Mouse (Mus musculus) stomach, embryonic 15.5 days (tissue): Measurements from ENCODE around the gene Igf2bp3. TPM values are rescaled to one million over a fixed set of nuclear protein-coding genes. Genes with fewer than 3 reads are reported as not detected.
A peak's percentile ranks its signal among the peaks of the same experiment; 100 is the strongest.

Source experiments
- ATAC-seq: fragments of 200-750 bp; cut with Nextera tagmentation; 2 replicates; pipeline ENCODE4 v1.8.0; 2017; ENCODE audit warnings: low read depth, moderate number of reproducible peaks, moderate TSS enrichment; ENCODE audit not compliant: insufficient read depth, low FRiP score
- H3K27ac ChIP-seq: fragments of 300-500 bp; sonication (generic); 2 replicates; pipeline ENCODE4 v1.5.1; 2015; ENCODE audit warnings: mild to moderate bottlenecking, inconsistent platforms
- H3K27me3 ChIP-seq: fragments of 300-500 bp; sonication (generic); replicated peaks from 2 replicates; pipeline ENCODE4 v1.6.1; 2015; ENCODE audit warnings: inconsistent platforms
- H3K36me3 ChIP-seq: fragments of 300-500 bp; sonication (generic); 2 replicates; pipeline ENCODE4 v1.6.1; 2015; ENCODE audit warnings: inconsistent platforms
- H3K4me1 ChIP-seq: fragments of 300-500 bp; sonication (generic); 2 replicates; pipeline ENCODE4 v1.6.1; 2015; ENCODE audit warnings: inconsistent platforms
- H3K4me2 ChIP-seq: fragments of 300-500 bp; sonication (generic); 2 replicates; pipeline ENCODE4 v1.6.1; 2015; ENCODE audit warnings: mild to moderate bottlenecking, inconsistent platforms
- H3K4me3 ChIP-seq: fragments of 300-500 bp; sonication (generic); replicated peaks from 2 replicates; pipeline ENCODE4 v1.5.1; 2015; ENCODE audit warnings: inconsistent platforms
- H3K9ac ChIP-seq: fragments of 300-500 bp; sonication (generic); 2 replicates; pipeline ENCODE4 v1.6.1; 2015; ENCODE audit warnings: inconsistent platforms
- H3K9me3 ChIP-seq: fragments of 300-500 bp; sonication (generic); 2 replicates; pipeline ENCODE4 v1.6.1; 2016; ENCODE audit warnings: inconsistent platforms
- WGBS: fragments of 180-500 bp; shearing (Covaris S2); methylation state at CpG from one replicate; pipeline ENCODE4 v1.1.7; 2015; 5-methylcytosine and 5-hydroxymethylcytosine counted together
- polyA plus RNA-seq: library from polyadenylated mRNA; unstranded; fragments of >200 nt; fragmentation: Nextera tagmentation; extraction: Ambion mirVana; gene quantifications from 2 replicates; pipeline ENCODE4 v1.2.1, GENCODE M21; 2015

The Igf2bp3 gene
- polyA plus RNA-seq, 1 experiment from 2014 or later: 64.3 TPM

GRCm38 (mm10) chr6:49119462-49120135, 95.2 kb downstream of the Igf2bp3 start:
- peak overlapping the region; percentile 8; the same call in 1 of the 2 replicates for H3K27ac ChIP-seq
- ATAC-seq: no peak

GRCm38 (mm10) chr6:49118446-49118845, 96.3 kb downstream of the Igf2bp3 start:
- no peaks in the 10 kb centered on the region for H3K27me3 ChIP-seq
- WGBS: 68% methylated on average over 8 of the region's 8 CpGs
- H3K27ac ChIP-seq: no peak overlapping the region
- no peaks in the 10 kb centered on the region; the same call in 1 of the 2 replicates for H3K4me1 ChIP-seq
- H3K36me3 ChIP-seq: 0 out of 2 replicates have a peak, but pooled peaks cover 7% of the 10 kb centered on the region
- H3K4me2 ChIP-seq: no peak overlapping the region
- no peak for ATAC-seq
- H3K9me3 ChIP-seq: no peaks in the 10 kb centered on the region
- no peak overlapping the region for H3K4me3 ChIP-seq
- no peak overlapping the region for H3K9ac ChIP-seq

More at GRCm38 (mm10) chr6:49119462-49120135, 95.2 kb downstream of the Igf2bp3 start:
- H3K9me3 ChIP-seq: no peaks in the 10 kb centered on the region
- no peak overlapping the region for H3K9ac ChIP-seq
- no peaks in the 10 kb centered on the region for H3K36me3 ChIP-seq
- no peak overlapping the region for H3K4me2 ChIP-seq
- WGBS: 55% methylated on average over 1 of the region's 1 CpGs
- no peaks in the 10 kb centered on the region for H3K27me3 ChIP-seq
- no peaks in the 10 kb centered on the region; the same call in 1 of the 2 replicates for H3K4me1 ChIP-seq
- H3K4me3 ChIP-seq: no peak overlapping the region

- Histone ChIP-seq H3K27me3 (no peaks in the 10 kb centered on the region), H3K9me3 (no peaks in the 10 kb centered on the region), H3K4me2 (no peak overlapping the region), H3K9ac (no peak overlapping the region), H3K27ac (no peak overlapping the region), H3K4me1 (no peaks in the 10 kb centered on the region; the same call in 1 of the 2 replicates), H3K4me3 (no peak overlapping the region), H3K36me3 (0 out of 2 replicates have a peak, but pooled peaks cover 7% of the 10 kb centered on the region)
- WGBS: 89% methylated on average over 8 of the region's 8 CpGs
- ATAC-seq: no peak
Measured at GRCm38 (mm10) chr6:49116241-49116640, 98.5 kb downstream of the Igf2bp3 start.

GRCm38 (mm10) chr6:49115550-49115949, 99.2 kb downstream of the Igf2bp3 start:
- no peak overlapping the region for H3K4me3 ChIP-seq
- H3K27me3 ChIP-seq: no peaks in the 10 kb centered on the region
- 78% methylated on average over 5 of the region's 5 CpGs for WGBS
- H3K4me1 ChIP-seq: no peaks in the 10 kb centered on the region; the same call in 1 of the 2 replicates
- no peak overlapping the region for H3K4me2 ChIP-seq
- 0 out of 2 replicates have a peak, but pooled peaks cover 7% of the 10 kb centered on the region for H3K36me3 ChIP-seq
- H3K27ac ChIP-seq: no peak overlapping the region
- no peak overlapping the region for H3K9ac ChIP-seq
- no peaks in the 10 kb centered on the region for H3K9me3 ChIP-seq
- no peak for ATAC-seq

GRCm38 (mm10) chr6:49114457-49114856, 100.3 kb downstream of the Igf2bp3 start:
- WGBS: 91% methylated on average over 6 of the region's 6 CpGs
- Histone ChIP-seq H3K4me3 (no peak overlapping the region), H3K9ac (no peak overlapping the region), H3K27me3 (no peaks in the 10 kb centered on the region), H3K4me2 (no peak overlapping the region), H3K27ac (no peak overlapping the region), H3K36me3 (0 out of 2 replicates have a peak, but pooled peaks cover 12% of the 10 kb centered on the region), H3K9me3 (no peaks in the 10 kb centered on the region), H3K4me1 (no peaks in the 10 kb centered on the region)
- ATAC-seq: no peak

- Histone ChIP-seq H3K9ac (no peak overlapping the region), H3K27ac (no peak overlapping the region), H3K36me3 (peaks cover 13% of the 10 kb centered on the region; the same call in 1 of the 2 replicates), H3K4me2 (no peak overlapping the region), H3K9me3 (no peaks in the 10 kb centered on the region), H3K4me1 (no peaks in the 10 kb centered on the region), H3K4me3 (no peak overlapping the region), H3K27me3 (no peaks in the 10 kb centered on the region)
- ATAC-seq: no peak
- 88% methylated on average over 7 of the region's 7 CpGs for WGBS
Measured at GRCm38 (mm10) chr6:49113895-49114294, 100.9 kb downstream of the Igf2bp3 start.

GRCm38 (mm10) chr6:49109196-49109595, 105.6 kb downstream of the Igf2bp3 start:
- Histone ChIP-seq H3K27me3 (no peaks in the 10 kb centered on the region), H3K27ac (no peak overlapping the region), H3K36me3 (peaks cover 27% of the 10 kb centered on the region), H3K9me3 (no peaks in the 10 kb centered on the region), H3K4me2 (no peak overlapping the region), H3K4me3 (no peak overlapping the region), H3K4me1 (no peaks in the 10 kb centered on the region), H3K9ac (no peak overlapping the region)
- 79% methylated on average over 2 of the region's 2 CpGs for WGBS
- ATAC-seq: no peak

DNA sequence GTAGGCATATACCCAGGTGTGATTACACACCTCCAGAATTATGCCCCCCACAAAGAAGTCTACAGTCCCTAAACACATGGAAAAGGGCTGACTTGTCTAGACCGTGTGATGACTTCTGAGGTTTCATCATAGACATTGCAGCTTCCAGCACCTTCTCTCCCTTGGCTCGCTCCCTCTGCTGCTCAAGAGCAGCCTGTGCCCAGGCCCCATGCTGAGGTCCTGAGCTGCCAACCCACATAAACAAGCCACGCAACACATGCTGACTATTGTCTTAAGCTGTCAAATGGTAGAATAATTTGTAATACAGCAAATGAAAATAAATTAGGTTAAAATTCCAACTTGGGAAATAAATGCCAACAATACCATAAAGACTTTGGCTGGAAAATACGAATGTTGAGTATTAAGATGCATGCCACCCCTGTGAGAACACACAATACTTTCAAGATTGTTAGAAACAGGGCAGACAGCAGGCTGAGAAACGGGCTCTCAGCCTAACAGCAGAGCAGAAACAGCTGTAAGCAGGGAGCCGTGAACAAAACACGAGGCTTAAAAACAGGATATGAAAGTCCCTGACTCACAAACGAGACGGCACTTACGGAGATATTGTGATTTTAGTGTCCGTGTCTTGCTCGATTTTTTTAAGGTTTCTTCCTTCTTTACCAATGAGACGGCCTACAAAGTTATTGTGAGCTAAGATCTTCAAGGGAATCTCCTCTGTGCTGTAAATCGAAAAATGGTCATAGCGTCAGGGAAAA, 107.8 kb downstream of the Igf2bp3 start:
- WGBS: 82% methylated on average over 15 of the region's 15 CpGs
- Histone ChIP-seq H3K36me3 (peaks cover 29% of the 10 kb centered on the region), H3K4me2 (no peak overlapping the region), H3K4me3 (no peak overlapping the region), H3K4me1 (no peaks in the 10 kb centered on the region), H3K27ac (no peak overlapping the region), H3K9me3 (no peaks in the 10 kb centered on the region), H3K9ac (no peak overlapping the region), H3K27me3 (no peaks in the 10 kb centered on the region)
- no peak for ATAC-seq

- H3K27me3 ChIP-seq: no peaks in the 10 kb centered on the region
- WGBS: 75% methylated on average over 1 of the region's 1 CpGs
- H3K4me2 ChIP-seq: no peak overlapping the region
- H3K27ac ChIP-seq: no peak overlapping the region
- H3K36me3 ChIP-seq: peaks cover 17% of the 10 kb centered on the region
- peaks cover 16% of the 10 kb centered on the region for H3K4me1 ChIP-seq
- H3K4me3 ChIP-seq: no peak overlapping the region
- no peaks in the 10 kb centered on the region for H3K9me3 ChIP-seq
- ATAC-seq: no peak
- H3K9ac ChIP-seq: no peak overlapping the region
Measured at GRCm38 (mm10) chr6:49099086-49099485, 115.7 kb downstream of the Igf2bp3 start.

- H3K27ac ChIP-seq: peak overlapping the region; percentile 71; the same call in 1 of the 2 replicates
- H3K36me3 ChIP-seq: peaks cover 25% of the 10 kb centered on the region
- H3K4me1 ChIP-seq: peaks cover 16% of the 10 kb centered on the region
- H3K9me3 ChIP-seq: no peaks in the 10 kb centered on the region
- 83% methylated on average over 5 of the region's 5 CpGs for WGBS
- H3K4me2 ChIP-seq: peak overlapping the region; percentile 17; the same call in 1 of the 2 replicates
- ATAC-seq: no peak
- no peaks in the 10 kb centered on the region for H3K27me3 ChIP-seq
- H3K9ac ChIP-seq: no peak overlapping the region
- no peak overlapping the region for H3K4me3 ChIP-seq
Measured at GRCm38 (mm10) chr6:49097596-49098110, 117.1 kb downstream of the Igf2bp3 start.

DNA sequence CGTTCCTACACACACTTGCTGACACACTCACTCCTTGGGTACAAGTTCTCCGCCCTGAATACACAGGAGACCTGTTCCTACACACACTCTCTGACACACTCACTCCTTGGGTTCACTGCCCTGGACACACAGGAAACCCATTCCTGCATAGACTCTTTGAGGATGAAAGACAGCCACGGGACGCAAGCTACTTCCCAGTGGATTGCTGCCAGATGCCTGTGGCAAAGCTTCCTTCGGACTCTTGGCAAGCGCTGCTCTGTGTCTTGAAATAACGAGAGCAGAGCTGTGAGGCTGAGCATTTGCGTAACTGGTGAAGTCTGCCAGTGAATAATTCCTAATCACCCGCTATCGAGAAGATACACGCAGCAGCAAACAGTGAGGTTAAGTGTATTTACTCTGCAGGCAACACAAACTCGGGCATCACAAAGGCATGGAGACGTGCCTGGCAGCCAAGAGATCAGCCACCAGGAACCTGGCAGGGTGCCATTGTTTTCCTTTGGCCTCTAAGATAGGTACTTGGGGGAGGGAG, 117.8 kb downstream of the Igf2bp3 start:
- Histone ChIP-seq H3K27ac (peak overlapping the region; percentile 71), H3K4me2 (peak overlapping the region; percentile 17; the same call in 1 of the 2 replicates)
- ATAC-seq: peak; percentile 86

More for the DNA sequence above, 117.8 kb downstream of the Igf2bp3 start:
- Histone ChIP-seq H3K4me3 (no peak overlapping the region), H3K36me3 (peaks cover 22% of the 10 kb centered on the region), H3K4me1 (peaks cover 16% of the 10 kb centered on the region), H3K27me3 (no peaks in the 10 kb centered on the region), H3K9me3 (no peaks in the 10 kb centered on the region), H3K9ac (no peak overlapping the region)
- WGBS: 27% methylated on average over 13 of the region's 13 CpGs
